Mouse (Mus musculus) embryonic facial prominence, embryonic 11.5 days (tissue): ENCODE measurements around the gene Ms4a6c. TPM values are rescaled to one million over a fixed set of nuclear protein-coding genes. Genes with fewer than 3 reads are reported as not detected.
"Not testable (repeated sequence)": the region's sequence is repeated elsewhere in the genome, so short reads cannot be mapped to it uniquely, and the experiment has no call there.

Experiments
- ATAC-seq: fragments of 200-750 bp; cut with Nextera tagmentation; replicated peaks from 2 replicates; pipeline ENCODE4 v1.8.0; 2017; ENCODE audit warnings: low read depth; ENCODE audit not compliant: insufficient number of reproducible peaks, low FRiP score, low TSS enrichment
- DNase-seq: peaks from one replicate; pipeline ENCODE4 v3.0.0-alpha.2; 2015; ENCODE audit warnings: low spot score
- H3K27ac ChIP-seq: fragments of 300-500 bp; sonication (generic); replicated peaks from 2 replicates; pipeline ENCODE4 v1.5.1; 2014; ENCODE audit warnings: mild to moderate bottlenecking, low read depth, low read length, control low read depth
- H3K27me3 ChIP-seq: fragments of 300-500 bp; sonication (generic); 2 replicates; pipeline ENCODE4 v1.6.1; 2014; ENCODE audit warnings: mild to moderate bottlenecking, low read length, moderate library complexity, mixed read lengths; ENCODE audit not compliant: control insufficient read depth, insufficient read depth
- H3K36me3 ChIP-seq: fragments of 300-500 bp; sonication (generic); replicated peaks from 2 replicates; pipeline ENCODE4 v1.6.1; 2014; ENCODE audit warnings: low read depth, mild to moderate bottlenecking, low read length, moderate library complexity, mixed read lengths; ENCODE audit not compliant: control insufficient read depth, insufficient read depth
- H3K4me1 ChIP-seq: fragments of 300-500 bp; sonication (generic); 2 replicates; pipeline ENCODE4 v1.6.1; 2014; ENCODE audit warnings: low read length, mixed read lengths; ENCODE audit not compliant: control insufficient read depth, insufficient read depth
- H3K4me2 ChIP-seq: fragments of 300-500 bp; sonication (generic); 2 replicates; pipeline ENCODE4 v1.6.1; 2014; ENCODE audit warnings: low read depth, mild to moderate bottlenecking, control low read depth, low read length, moderate library complexity
- H3K4me3 ChIP-seq: fragments of 300-500 bp; sonication (generic); 2 replicates; pipeline ENCODE4 v1.5.1; 2014; ENCODE audit warnings: low read depth, low read length, control low read depth
- H3K9ac ChIP-seq: fragments of 300-500 bp; sonication (generic); replicated peaks from 2 replicates; pipeline ENCODE4 v1.6.1; 2014; ENCODE audit warnings: mild to moderate bottlenecking, control low read depth, low read length
- H3K9me3 ChIP-seq: fragments of 300-500 bp; sonication (generic); replicated peaks from 2 replicates; pipeline ENCODE4 v1.6.1; 2016; ENCODE audit warnings: mild to moderate bottlenecking, low read length, inconsistent platforms, mixed read lengths; ENCODE audit not compliant: control insufficient read depth
- WGBS: fragments of 180-500 bp; shearing (Covaris S2); extraction: QIAGEN DNeasy Blood & Tissue Kit; methylation state at CpG from one replicate; pipeline ENCODE4 v1.1.7; 2014; 5-methylcytosine and 5-hydroxymethylcytosine counted together
- polyA plus RNA-seq: library from polyadenylated mRNA; unstranded; fragments of >200 nt; fragmentation: Nextera tagmentation; extraction: Ambion mirVana; gene quantifications from 2 replicates; pipeline ENCODE4 v1.2.1, GENCODE M21; 2014

The Ms4a6c gene
- 1.1 and 1.5 TPM in 2 replicates for polyA plus RNA-seq

DNA sequence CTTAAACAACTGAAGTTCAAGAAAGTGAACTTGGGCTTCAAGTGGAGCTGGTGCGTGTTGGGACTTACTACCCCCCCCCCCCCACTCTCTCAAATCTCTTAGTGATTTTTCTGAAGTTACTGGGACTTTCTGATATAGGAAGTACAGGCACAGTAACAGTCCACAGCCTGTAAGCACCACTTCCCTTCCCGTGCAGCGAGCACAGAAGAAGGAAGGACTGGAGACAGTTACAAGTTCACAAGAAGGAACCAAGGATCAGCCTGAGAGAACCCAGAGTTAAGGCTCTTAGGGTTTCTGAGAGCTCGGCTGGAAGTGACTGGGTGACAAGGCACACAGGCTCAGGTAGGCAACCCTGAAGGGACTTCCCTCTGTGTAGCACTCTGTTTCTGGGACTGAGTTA is at the start of gene Ms4a6c:
Ms4a6c (plus strand) TSS at position 152 of the 400 bp plus-strand sequence.
- not testable (repeated sequence) for H3K9ac ChIP-seq, H3K4me2 ChIP-seq, H3K4me1 ChIP-seq, H3K27me3 ChIP-seq, DNase-seq, ATAC-seq, H3K9me3 ChIP-seq, H3K27ac ChIP-seq, H3K4me3 ChIP-seq, H3K36me3 ChIP-seq
- WGBS = 87% methylated on average over 4 of the region's 4 CpGs

DNA sequence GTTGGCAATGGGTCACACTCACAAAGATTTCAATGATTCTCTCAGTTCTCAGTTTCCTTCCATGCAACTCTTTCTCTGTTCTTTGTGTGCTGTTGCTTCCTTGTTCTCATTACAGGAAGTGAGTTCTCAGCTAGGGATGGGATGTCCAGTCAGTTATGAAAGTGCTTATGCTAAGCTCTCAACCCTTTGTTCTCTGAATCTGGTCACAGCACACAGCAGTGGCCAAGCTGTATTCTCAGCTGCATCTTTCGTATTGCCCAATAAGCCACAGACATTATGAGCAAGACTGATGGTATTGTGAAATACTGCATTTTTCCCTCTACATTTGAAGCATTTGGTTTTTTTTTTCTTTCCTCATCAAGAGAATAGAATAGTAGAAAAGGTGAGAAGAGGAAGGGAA is 38.0 kb upstream of the Ms4a6c start:
- not testable (repeated sequence) for H3K9ac ChIP-seq, H3K4me3 ChIP-seq, DNase-seq, H3K9me3 ChIP-seq, H3K36me3 ChIP-seq, H3K4me1 ChIP-seq, H3K27ac ChIP-seq, ATAC-seq, H3K27me3 ChIP-seq, H3K4me2 ChIP-seq
- WGBS = 88% methylated on average over 1 of the region's 1 CpGs

DNA sequence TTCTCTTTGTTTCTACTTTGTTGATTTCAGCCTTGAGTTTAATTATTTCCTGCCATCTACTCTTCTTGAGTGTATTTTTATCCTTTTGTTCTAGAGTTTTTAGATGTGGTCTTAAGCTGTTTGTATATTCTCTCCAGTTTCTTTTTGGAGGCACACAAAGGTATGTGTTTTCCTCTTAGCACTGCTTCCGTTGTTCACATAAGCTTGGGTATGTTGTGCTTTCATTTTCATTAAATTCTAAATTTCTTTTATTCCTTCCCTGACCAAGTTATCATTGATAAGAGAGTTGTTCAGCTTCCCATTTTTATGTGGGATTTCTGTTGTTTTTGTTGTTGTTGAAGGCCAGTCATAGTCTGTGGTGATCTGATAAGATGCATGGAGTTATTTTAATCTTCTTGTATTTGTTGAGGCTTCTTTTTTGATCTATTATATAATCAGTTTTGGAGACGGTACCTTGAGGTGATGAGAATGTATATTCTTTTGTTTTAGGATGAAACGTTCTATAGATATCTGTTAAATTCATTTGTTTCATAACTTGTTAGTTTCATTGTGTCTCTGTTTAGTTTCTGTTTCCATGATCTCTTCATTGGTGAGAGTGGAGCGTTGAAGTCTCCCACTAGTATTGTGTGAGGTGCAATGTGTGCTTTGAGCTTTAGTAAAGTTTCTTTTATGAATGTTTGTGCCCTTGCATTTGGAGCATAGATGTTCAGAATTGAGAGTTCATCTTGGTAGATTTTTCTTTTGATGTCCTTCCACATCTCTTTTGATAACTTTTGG is 33.9 kb upstream of the Ms4a6c start:
- Histone ChIP-seq H3K4me1 (no peaks in the 10 kb centered on the region), H3K27me3 (no peaks in the 10 kb centered on the region), H3K9me3 (no peaks in the 10 kb centered on the region), H3K4me2 (no peak overlapping the region), H3K4me3 (no peak overlapping the region), H3K9ac (no peak overlapping the region), H3K27ac (no peak overlapping the region), H3K36me3 (no peaks in the 10 kb centered on the region)
- no peak for DNase-seq
- WGBS = 89% methylated on average over 4 of the region's 4 CpGs
- no peak for ATAC-seq

DNA sequence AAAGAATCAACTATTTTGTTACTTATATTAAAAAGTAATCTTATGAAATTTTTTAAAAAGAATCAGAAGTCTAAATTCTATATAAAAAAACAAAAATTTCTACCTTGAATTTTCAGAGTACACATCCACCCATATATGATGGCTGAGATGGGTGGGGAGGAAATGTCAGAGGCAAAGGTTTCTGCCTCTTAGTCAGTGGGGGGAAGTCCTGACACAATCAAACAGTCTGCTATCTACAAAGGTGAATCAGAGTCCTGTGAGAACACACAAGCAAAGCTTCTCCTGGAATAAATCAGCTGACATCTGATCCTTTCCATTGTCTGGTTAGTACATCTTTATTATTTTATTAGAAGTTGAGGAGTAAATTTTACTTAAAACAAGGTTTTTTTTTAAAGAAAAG is 25.8 kb upstream of the Ms4a6c start, which contains the start of gene Ms4a4b:
Ms4a4b (plus strand) TSS at position 216 of the 400 bp plus-strand sequence.
- no peak within 1 kb of the TSS for H3K4me2 ChIP-seq
- no peaks in the 10 kb centered on the region for H3K36me3 ChIP-seq
- no peaks in the 10 kb centered on the region for H3K4me1 ChIP-seq
- H3K27ac ChIP-seq = no peak within 1 kb of the TSS
- ATAC-seq (no peak), DNase-seq (no peak)
- H3K9ac ChIP-seq = no peak within 1 kb of the TSS
- no peaks in the 10 kb centered on the region for H3K27me3 ChIP-seq
- no peaks in the 10 kb centered on the region for H3K9me3 ChIP-seq
- no peak within 1 kb of the TSS for H3K4me3 ChIP-seq

DNA sequence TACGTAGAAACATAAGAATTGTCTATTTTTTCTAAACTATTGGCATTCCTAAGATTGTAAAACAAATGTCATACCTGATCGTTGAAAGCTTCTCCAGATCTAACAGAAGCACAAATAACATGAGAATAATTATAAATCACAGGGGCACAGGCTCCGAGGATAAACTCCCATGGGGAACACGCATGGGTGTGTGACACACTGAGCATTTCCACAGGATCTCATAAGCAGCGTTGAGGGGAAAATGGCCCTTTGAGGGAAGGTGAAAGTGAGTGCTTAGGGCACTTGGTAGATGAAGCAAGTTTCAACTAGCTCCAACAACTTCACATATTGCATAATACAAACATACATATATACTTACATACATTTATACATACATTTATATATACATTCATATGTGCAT is 25.2 kb upstream of the Ms4a6c start:
- WGBS = 88% methylated on average over 5 of the region's 5 CpGs
- no peaks in the 10 kb centered on the region for H3K4me1 ChIP-seq
- no peak overlapping the region for H3K9ac ChIP-seq
- DNase-seq (no peak), ATAC-seq (no peak)
- no peaks in the 10 kb centered on the region for H3K9me3 ChIP-seq
- no peak overlapping the region for H3K27ac ChIP-seq
- no peak overlapping the region for H3K4me3 ChIP-seq
- H3K36me3 ChIP-seq = no peaks in the 10 kb centered on the region
- no peaks in the 10 kb centered on the region for H3K27me3 ChIP-seq
- no peak overlapping the region for H3K4me2 ChIP-seq

DNA sequence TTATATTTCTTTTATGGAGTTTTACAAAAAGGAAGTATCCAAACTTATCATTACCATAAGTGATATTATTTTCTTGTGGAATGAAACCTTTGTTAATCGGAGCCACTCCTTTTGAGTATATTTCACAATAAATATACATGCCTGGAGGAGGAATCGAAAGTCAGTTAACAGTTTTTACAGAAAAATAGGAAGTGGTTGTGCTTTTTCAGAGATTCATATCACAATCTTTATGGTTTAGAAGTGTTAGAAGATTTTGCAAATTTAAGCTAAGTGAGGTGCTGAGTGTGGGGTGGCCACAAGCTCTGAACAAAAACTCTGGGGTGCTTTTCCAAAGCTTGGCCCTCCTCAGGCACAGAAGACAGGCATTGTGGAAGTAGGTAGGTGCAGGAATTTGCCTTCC is 21.9 kb upstream of the Ms4a6c start:
- 86% methylated on average over 2 of the region's 2 CpGs for WGBS
- no peaks in the 10 kb centered on the region for H3K27me3 ChIP-seq
- ATAC-seq = no peak

DNA sequence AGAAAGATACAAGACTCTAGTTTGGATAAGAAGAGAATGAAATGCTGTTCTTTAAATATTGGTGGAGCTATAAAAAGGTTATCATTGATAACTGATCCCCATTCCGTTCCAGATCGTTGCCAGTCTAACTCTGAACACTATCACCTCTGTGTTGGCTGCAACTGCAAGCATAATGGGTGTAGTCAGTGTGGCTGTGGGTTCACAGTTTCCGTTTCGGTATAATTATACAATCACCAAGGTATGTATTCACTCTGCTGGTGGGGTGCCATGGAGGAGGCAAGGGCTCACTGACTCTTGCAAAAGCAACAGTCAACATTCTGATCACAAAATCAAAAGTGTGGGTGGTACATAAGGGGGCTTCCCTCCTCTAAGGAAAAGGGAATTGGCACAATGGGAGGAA is 10.1 kb upstream of the Ms4a6c start:
- H3K9me3 ChIP-seq, H3K4me2 ChIP-seq, H3K36me3 ChIP-seq, H3K27ac ChIP-seq, DNase-seq, ATAC-seq, H3K9ac ChIP-seq, H3K4me1 ChIP-seq, H3K4me3 ChIP-seq, H3K27me3 ChIP-seq: not testable (repeated sequence)
- 75% methylated on average over 2 of the region's 4 CpGs for WGBS

More for the DNA sequence above, 21.9 kb upstream of the Ms4a6c start:
- no peak overlapping the region for H3K9ac ChIP-seq
- H3K27ac ChIP-seq = no peak overlapping the region
- H3K4me1 ChIP-seq = no peaks in the 10 kb centered on the region
- H3K4me2 ChIP-seq = no peak overlapping the region
- H3K9me3 ChIP-seq = no peaks in the 10 kb centered on the region
- H3K36me3 ChIP-seq = no peaks in the 10 kb centered on the region
- H3K4me3 ChIP-seq = no peak overlapping the region
- no peak for DNase-seq

DNA sequence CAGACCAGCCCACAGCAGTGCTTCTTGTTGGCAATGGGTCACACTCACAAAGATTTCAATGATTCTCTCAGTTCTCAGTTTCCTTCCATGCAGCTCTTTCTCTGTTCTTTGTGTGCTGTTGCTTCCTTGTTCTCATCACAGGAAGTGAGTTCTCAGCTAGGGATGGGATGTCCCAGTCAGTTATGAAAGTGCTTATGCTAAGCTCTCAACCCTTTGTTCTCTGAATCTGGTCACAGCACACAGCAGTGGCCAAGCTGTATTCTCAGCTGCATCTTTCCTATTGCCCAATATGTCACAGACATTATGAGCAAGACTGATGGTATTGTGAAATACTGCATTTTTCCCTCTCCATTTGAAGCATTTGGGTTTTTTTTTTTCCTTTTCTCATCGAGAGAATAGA is 4.4 kb upstream of the Ms4a6c start:
- not testable (repeated sequence) for H3K27ac ChIP-seq, H3K36me3 ChIP-seq, H3K9me3 ChIP-seq, H3K9ac ChIP-seq, ATAC-seq, H3K4me3 ChIP-seq, H3K27me3 ChIP-seq, H3K4me1 ChIP-seq, DNase-seq, H3K4me2 ChIP-seq
- 38% methylated on average over 1 of the region's 1 CpGs for WGBS
